Mouse (Mus musculus) megakaryocyte, embryonic 14.5 days (primary cell): ENCODE measurements around the gene 2310061N02Rik.

Experiments
- FLI1 ChIP-seq: IDR thresholded peaks from 2 replicates; pipeline ENCODE4 v1.6.1; 2012; ENCODE audit warnings: low read length, inconsistent platforms, mixed read lengths
- GATA1 ChIP-seq: IDR thresholded peaks from 3 replicates; pipeline ENCODE4 v1.6.1; 2012; ENCODE audit warnings: mixed read lengths, low read length, inconsistent platforms, borderline replicate concordance

- TF ChIP-seq GATA1 (no peak), FLI1 (no peak)
Measured at GRCm38 (mm10) chr16:88728812-88729275, 21.1 kb upstream of the 2310061N02Rik start, which contains the start of gene Krtap13-1.
